Comparison of ENCODE assay signal across 26 mouse cellular contexts in genomic region chr15:36395672-36396050, GRCm38 (mm10).
DNase-seq lines count a peak whose midpoint lies in the region; ATAC-seq and TF ChIP-seq lines count a peak whose summit lies in the region.
"Had no signal": no experiment of that assay in that cellular context is flagged by ENCODE, and none has a peak within 500 bp of the region (broad histone marks: within the 10 kb centered on the region; RNA-seq: fewer than 3 reads in every experiment).

No protein-coding gene starts in this region.

- no peaks in the 10 kb centered on the region for H3K79me2 ChIP-seq in liver, adult 2 months (ENCODE audit: control insufficient read depth, insufficient read depth, low read length)
- H3K79me2 ChIP-seq in CH12.LX (replicated peaks; ENCODE audit: control insufficient read depth, extremely low read depth, insufficient read depth, poor library complexity, severe bottlenecking), result no peaks in the 10 kb centered on the region

- 57% methylated on average over 4 of the region's 4 CpGs for WGBS in liver, adult 2 months
- WGBS in midbrain, embryonic 11.5 days, result 76% methylated on average over 4 of the region's 4 CpGs
- WGBS in midbrain, embryonic 10.5 days, result 82% methylated on average over 4 of the region's 4 CpGs

- H3K4me1 ChIP-seq in liver, adult 2 months (ENCODE audit: control insufficient read depth, insufficient read depth, low read length), result peaks cover 19% of the 10 kb centered on the region
- H3K4me1 ChIP-seq in midbrain, embryonic 11.5 days (ENCODE audit: control insufficient read depth, insufficient read depth, low read length), result no peaks in the 10 kb centered on the region
- H3K4me1 ChIP-seq in midbrain, embryonic 10.5 days, result peaks cover 8% of the 10 kb centered on the region
- peaks cover 7 to 34% of the 10 kb centered on the region in 2 experiments for H3K4me1 ChIP-seq in CH12.LX (ENCODE audit: control insufficient read depth in 1 of 2, insufficient read depth in 2 of 2)

- no peak overlapping the region for H3K4me2 ChIP-seq in midbrain, embryonic 11.5 days
- H3K4me2 ChIP-seq in CH12.LX (ENCODE audit: insufficient read depth, low read depth, poor library complexity, severe bottlenecking), result peak overlapping the region; percentile 56
- H3K4me2 ChIP-seq: embryonic facial prominence, embryonic 13.5 days; embryonic facial prominence, embryonic 15.5 days; forebrain, embryonic 12.5 days had no signal

- peak; percentile 18 for DNase-seq in liver, adult 2 months (ENCODE audit: extremely low read depth, low read depth, low spot score)
- DNase-seq in liver (no peak), CH12.LX (ENCODE audit: extremely low read depth) (peak; percentile 70)
- DNase-seq in midbrain, embryonic 11.5 days (ENCODE audit: low spot score, missing footprints), result peak; percentile 26
- no peak for DNase-seq in midbrain, embryonic 10.5 days (ENCODE audit: low spot score)
- peak; percentile 24 for DNase-seq in CD4-positive, CD25-positive, alpha-beta regulatory T cell, adult 2 months (ENCODE audit: low read depth, low spot score)
- DNase-seq in left cerebral cortex, postnatal 10 days (ENCODE audit: extremely low spot score in 1 of 2, low spot score in 2 of 2), result no peak
- no peak for DNase-seq in kidney, postnatal 4 days
- DNase-seq: adrenal gland, adult 2 months; adrenal gland, postnatal 10 days; adrenal gland, postnatal 25 days; B cell, adult 2 months; cerebellum, adult 11 months; cerebellum, adult 18-20 months; cerebellum, adult 8-10 months; cerebellum, adult 9-11 months; cerebellum, postnatal 14 days; cerebellum, postnatal 36 days; embryo, embryonic 11 days had no signal

- H3K9ac ChIP-seq in liver, adult 2 months (ENCODE audit: low read depth, low read length), result no peak overlapping the region
- no peak overlapping the region for H3K9ac ChIP-seq in midbrain, embryonic 11.5 days (ENCODE audit: low read length)
- no peak overlapping the region for H3K9ac ChIP-seq in CH12.LX (ENCODE audit: insufficient read depth, low read depth)
- H3K9ac ChIP-seq: embryonic facial prominence, embryonic 13.5 days; embryonic facial prominence, embryonic 15.5 days; forebrain, embryonic 12.5 days had no signal

- peak overlapping the region; percentile 79 for H3K27ac ChIP-seq in liver, adult 2 months (replicated peaks; ENCODE audit: insufficient read depth, low read depth, low read length)
- H3K27ac ChIP-seq in midbrain, embryonic 11.5 days (ENCODE audit: low read depth, low read length), result no peak overlapping the region
- no peak overlapping the region for H3K27ac ChIP-seq in midbrain, embryonic 10.5 days (replicated peaks)
- H3K27ac ChIP-seq in CH12.LX (ENCODE audit: insufficient read depth, low read depth), result no peak overlapping the region
- H3K27ac ChIP-seq: embryonic facial prominence, embryonic 13.5 days; embryonic facial prominence, embryonic 15.5 days; forebrain, embryonic 10.5 days; forebrain, embryonic 12.5 days had no signal

- no peak; the same call in 1 of the 2 replicates for TF ChIP-seq EP300 in CH12.LX (IDR thresholded peaks at IDR 0.05; ENCODE audit: low read length)

- H3K36me3 ChIP-seq in liver, adult 2 months (ENCODE audit: control insufficient read depth, insufficient read depth, low read length), result no peaks in the 10 kb centered on the region
- no peaks in the 10 kb centered on the region for H3K36me3 ChIP-seq in midbrain, embryonic 11.5 days (ENCODE audit: control insufficient read depth, insufficient read depth, low read length)
- H3K36me3 ChIP-seq in midbrain, embryonic 10.5 days, result no peaks in the 10 kb centered on the region
- H3K36me3 ChIP-seq in CH12.LX (replicated peaks in 1 of 2; ENCODE audit: control insufficient read depth in 1 of 2, insufficient read depth in 1 of 2, low read length in 1 of 2), result no peaks in the 10 kb centered on the region
- H3K36me3 ChIP-seq: embryonic facial prominence, embryonic 13.5 days; embryonic facial prominence, embryonic 15.5 days; forebrain, embryonic 10.5 days; forebrain, embryonic 12.5 days had no signal

- no peak for TF ChIP-seq POLR2A in liver, adult 2 months (IDR thresholded peaks at IDR 0.05; ENCODE audit: extremely low read depth, insufficient read depth, low read length)
- TF ChIP-seq POLR2A in CH12.LX (IDR thresholded peaks at IDR 0.05; ENCODE audit: low read depth, low read length), result peak; percentile 35; the same call in 1 of the 2 replicates

- ATAC-seq in midbrain, embryonic 11.5 days (ENCODE audit: low FRiP score), result no peak
- ATAC-seq: forebrain, embryonic 14.5 days; forebrain, embryonic 16.5 days had no signal

- TF ChIP-seq CTCF in liver, adult 2 months (IDR thresholded peaks at IDR 0.05; ENCODE audit: low read depth, low read length), result no peak
- TF ChIP-seq CTCF in CH12.LX (conservative IDR thresholded peaks at IDR 0.05 in 1 of 2, IDR thresholded peaks at IDR 0.05 in 1 of 2; ENCODE audit: low read depth in 2 of 2, low read length in 2 of 2), result no peak

- TF ChIP-seq RAD21 in CH12.LX (IDR thresholded peaks at IDR 0.05; ENCODE audit: low read depth, low read length), result no peak

- no peaks in the 10 kb centered on the region for H3K9me3 ChIP-seq in midbrain, embryonic 11.5 days (ENCODE audit: control insufficient read depth, low read length)
- no peaks in the 10 kb centered on the region for H3K9me3 ChIP-seq in midbrain, embryonic 10.5 days (replicated peaks)
- no peaks in the 10 kb centered on the region for H3K9me3 ChIP-seq in CH12.LX (replicated peaks; ENCODE audit: low read length)
- H3K9me3 ChIP-seq: embryonic facial prominence, embryonic 13.5 days; embryonic facial prominence, embryonic 15.5 days; forebrain, embryonic 10.5 days; forebrain, embryonic 12.5 days had no signal

- no peaks in the 10 kb centered on the region for H3K27me3 ChIP-seq in liver, adult 2 months (ENCODE audit: control insufficient read depth, insufficient read depth, low read length)
- H3K27me3 ChIP-seq in midbrain, embryonic 11.5 days (ENCODE audit: control insufficient read depth, insufficient read depth, low read length), result no peaks in the 10 kb centered on the region
- H3K27me3 ChIP-seq in midbrain, embryonic 10.5 days (ENCODE audit: low read depth, poor library complexity, severe bottlenecking), result no peaks in the 10 kb centered on the region
- no peaks in the 10 kb centered on the region for H3K27me3 ChIP-seq in CH12.LX (replicated peaks)
- H3K27me3 ChIP-seq: embryonic facial prominence, embryonic 13.5 days; embryonic facial prominence, embryonic 15.5 days; forebrain, embryonic 12.5 days had no signal

- no peak overlapping the region for H3K4me3 ChIP-seq in liver, adult 2 months (ENCODE audit: insufficient read depth, low read depth, low read length)
- no peak overlapping the region for H3K4me3 ChIP-seq in midbrain, embryonic 11.5 days (ENCODE audit: low read depth, low read length)
- no peak overlapping the region for H3K4me3 ChIP-seq in midbrain, embryonic 10.5 days
- H3K4me3 ChIP-seq in CH12.LX (replicated peaks in 1 of 3; ENCODE audit: low read depth in 2 of 3, low read length in 2 of 3, poor library complexity in 1 of 3), result peak overlapping the region in 2 of 3 experiments; percentile 1 to 24
- H3K4me3 ChIP-seq: embryonic facial prominence, embryonic 13.5 days; embryonic facial prominence, embryonic 15.5 days; erythroblast, embryonic 14.5 days; forebrain, embryonic 10.5 days; forebrain, embryonic 12.5 days had no signal

- intact Hi-C loops in left cerebral cortex, postnatal 10 days (cut with DNase I), result no loop called here

- dilution Hi-C loops in CH12.LX (cut with MboI; ENCODE audit: extremely low pct_ligation_motif_present, extremely low pct_unique_long_range_greater_than_20kb, low sequenced_read_pairs), result no loop called here

- in situ Hi-C loops in CH12.LX (cut with MboI; ENCODE audit: low pct_ligation_motif_present, low pct_unique_long_range_greater_than_20kb, low sequenced_read_pairs), result no loop called here

TF ChIP-seq in CH12.LX, 34 proteins besides CTCF, POLR2A, EP300 and RAD21:
- no peak for TF ChIP-seq USF2 (conservative IDR thresholded peaks at IDR 0.05; ENCODE audit: low read depth, low read length)
- no peak for TF ChIP-seq HCFC1 (IDR thresholded peaks at IDR 0.05; ENCODE audit: low read depth, low read length)
- no peak for TF ChIP-seq JUN (IDR thresholded peaks at IDR 0.05; ENCODE audit: insufficient read depth, low read depth, low read length)
- peak; percentile 28; the same call in 1 of the 2 replicates for TF ChIP-seq MEF2A (IDR thresholded peaks at IDR 0.05; ENCODE audit: borderline replicate concordance, low read depth, low read length)
- TF ChIP-seq RCOR1 (conservative IDR thresholded peaks at IDR 0.05; ENCODE audit: low read depth, low read length), result no peak
- TF ChIP-seq BHLHE40 (IDR thresholded peaks at IDR 0.05; ENCODE audit: low read depth, low read length), result no peak; the same call in 1 of the 2 replicates
- TF ChIP-seq POLR2AphosphoS2 (IDR thresholded peaks at IDR 0.05; ENCODE audit: low read depth, low read length), result no peak
- TF ChIP-seq IRF4 (IDR thresholded peaks at IDR 0.05; ENCODE audit: low read depth, low read length), result peak; percentile 87
- no peak for TF ChIP-seq CHD2 (IDR thresholded peaks at IDR 0.05; ENCODE audit: low read length)
- no peak for TF ChIP-seq TCF12 (IDR thresholded peaks at IDR 0.05; ENCODE audit: low read depth, low read length)
- no peak for TF ChIP-seq ZNF384 (IDR thresholded peaks at IDR 0.05; ENCODE audit: low read depth, low read length)
- no peak for TF ChIP-seq UBTF (IDR thresholded peaks at IDR 0.05; ENCODE audit: low read depth, low read length)
- TF ChIP-seq MYC (IDR thresholded peaks at IDR 0.05; ENCODE audit: low read depth, low read length), result no peak
- no peak for TF ChIP-seq NELFE (IDR thresholded peaks at IDR 0.05; ENCODE audit: low read depth, low read length)
- TF ChIP-seq PAX5 (IDR thresholded peaks at IDR 0.05; ENCODE audit: low read length), result no peak
- no peak for TF ChIP-seq USF1 (IDR thresholded peaks at IDR 0.05; ENCODE audit: low read depth, low read length)

Comparison
In these comparisons a context has a peak if more than half of its experiments do, and no peak if none do; other contexts are left out.
1. DNase-seq: peak in liver, adult 2 months (single experiment), midbrain, embryonic 11.5 days (single experiment), CD4-positive, CD25-positive, alpha-beta regulatory T cell, adult 2 months (single experiment) and CH12.LX (single experiment); none in liver (single experiment), midbrain, embryonic 10.5 days (single experiment), left cerebral cortex, postnatal 10 days (0 of 2) and kidney, postnatal 4 days (0 of 2).
2. H3K4me3 ChIP-seq: peak in CH12.LX (2 of 3); none in liver, adult 2 months (single experiment), midbrain, embryonic 11.5 days (single experiment) and midbrain, embryonic 10.5 days (single experiment).